Mouse (Mus musculus): ENCODE measurements around the gene Nfe2l1. TPM values are rescaled to one million over a fixed set of nuclear protein-coding genes. Genes with fewer than 3 reads are reported as not detected.
"Not testable (repeated sequence)": the region's sequence is repeated elsewhere in the genome, so short reads cannot be mapped to it uniquely, and the experiment has no call there.

Gene Nfe2l1
- total RNA-seq, 4 experiments from 2014 or later: 460 to 743 (median 603) TPM

- no peak for DNase-seq
Observed at GRCm38 (mm10) chr11:96816979-96817378, 12.8 kb downstream of the Nfe2l1 start.

GRCm38 (mm10) chr11:96816494-96816893 lies 13.3 kb downstream of the Nfe2l1 start:
- DNase-seq: no peak

- no peak for DNase-seq
Observed at GRCm38 (mm10) chr11:96815895-96816294, 13.9 kb downstream of the Nfe2l1 start.

- DNase-seq: no peak
Observed at GRCm38 (mm10) chr11:96814443-96814842, 15.3 kb downstream of the Nfe2l1 start.

- DNase-seq: no peak
Observed at GRCm38 (mm10) chr11:96813920-96814319, 15.8 kb downstream of the Nfe2l1 start.

GRCm38 (mm10) chr11:96813455-96813854 lies 16.3 kb downstream of the Nfe2l1 start:
- no peak for DNase-seq

GRCm38 (mm10) chr11:96811188-96811587 lies 18.6 kb downstream of the Nfe2l1 start:
- DNase-seq: not testable (repeated sequence)

GRCm38 (mm10) chr11:96809562-96810235 lies 20.1 kb downstream of the Nfe2l1 start:
- no peak for DNase-seq

- no peak for DNase-seq
Observed at GRCm38 (mm10) chr11:96808066-96808465, 21.7 kb downstream of the Nfe2l1 start.

- DNase-seq: no peak
Observed at GRCm38 (mm10) chr11:96805606-96806005, 24.2 kb downstream of the Nfe2l1 start.

- DNase-seq: no peak
Observed at GRCm38 (mm10) chr11:96799511-96799910, 30.3 kb downstream of the Nfe2l1 start.

GRCm38 (mm10) chr11:96796586-96796985 lies 33.2 kb downstream of the Nfe2l1 start:
- DNase-seq: no peak

GRCm38 (mm10) chr11:96796081-96796480 lies 33.7 kb downstream of the Nfe2l1 start:
- DNase-seq: no peak

- no peak for DNase-seq
Observed at GRCm38 (mm10) chr11:96795491-96795890, 34.3 kb downstream of the Nfe2l1 start.

- DNase-seq: no peak
Observed at GRCm38 (mm10) chr11:96790681-96791080, 39.1 kb downstream of the Nfe2l1 start.

GRCm38 (mm10) chr11:96789990-96790389 lies 39.8 kb downstream of the Nfe2l1 start:
- DNase-seq: no peak

GRCm38 (mm10) chr11:96788871-96789795 lies 40.6 kb downstream of the Nfe2l1 start, which contains the start of gene Cbx1:
Cbx1 (plus strand) TSS chr11:96789127.
- peak; percentile 89 for DNase-seq

GRCm38 (mm10) chr11:96786731-96787450 lies 42.9 kb downstream of the Nfe2l1 start:
- no peak for DNase-seq

GRCm38 (mm10) chr11:96784847-96785246 lies 44.9 kb downstream of the Nfe2l1 start:
- DNase-seq: peak; percentile 52

GRCm38 (mm10) chr11:96781425-96781824 lies 48.3 kb downstream of the Nfe2l1 start:
- no peak for DNase-seq

GRCm38 (mm10) chr11:96780306-96780705 lies 49.5 kb downstream of the Nfe2l1 start:
- no peak for DNase-seq

GRCm38 (mm10) chr11:96778061-96778627 lies 51.6 kb downstream of the Nfe2l1 start:
- not testable (repeated sequence) for DNase-seq
